Mouse (Mus musculus): ENCODE data around the gene Elp5. TPM values are rescaled to one million over a fixed set of nuclear protein-coding genes. Genes with fewer than 3 reads are reported as not detected.

Elp5 gene
- polyA plus RNA-seq, 1 experiment = 75.3 TPM

- no peaks in the 10 kb centered on the region for H3K27me3 ChIP-seq (ENCODE audit: control insufficient read depth, insufficient read depth, low read length)
- peaks cover 54% of the 10 kb centered on the region for H3K36me3 ChIP-seq (ENCODE audit: control insufficient read depth, insufficient read depth, low read length)
- WGBS = 96% methylated on average over 12 of the region's 12 CpGs
- peaks cover 15% of the 10 kb centered on the region for H3K4me1 ChIP-seq (replicated peaks; ENCODE audit: control insufficient read depth, insufficient read depth, low read length)
- H3K4me3 ChIP-seq (ENCODE audit: control insufficient read depth, insufficient read depth, low read length) = no peak overlapping the region
- TF ChIP-seq CTCF (IDR thresholded peaks at IDR 0.05; ENCODE audit: borderline replicate concordance, control insufficient read depth, extremely low read depth, insufficient read depth, low read length, poor library complexity) = no peak
- TF ChIP-seq POLR2A (IDR thresholded peaks at IDR 0.05; ENCODE audit: control insufficient read depth, extremely low read depth, insufficient read depth, low read length, poor library complexity) = no peak
- H3K27ac ChIP-seq (ENCODE audit: control insufficient read depth, insufficient read depth, low read length) = no peak overlapping the region
- DNase-seq = no peak
These were observed 28.2 kb upstream of the Elp5 start for GRCm38 (mm10) chr11:70010548-70010947.

- peaks cover 18% of the 10 kb centered on the region for H3K4me1 ChIP-seq (replicated peaks; ENCODE audit: control insufficient read depth, insufficient read depth, low read length)
- no peaks in the 10 kb centered on the region for H3K27me3 ChIP-seq (ENCODE audit: control insufficient read depth, insufficient read depth, low read length)
- no peak for DNase-seq
- H3K36me3 ChIP-seq (ENCODE audit: control insufficient read depth, insufficient read depth, low read length) = peaks cover 54% of the 10 kb centered on the region
- no peak for TF ChIP-seq CTCF (IDR thresholded peaks at IDR 0.05; ENCODE audit: borderline replicate concordance, control insufficient read depth, extremely low read depth, insufficient read depth, low read length, poor library complexity)
- TF ChIP-seq POLR2A (IDR thresholded peaks at IDR 0.05; ENCODE audit: control insufficient read depth, extremely low read depth, insufficient read depth, low read length, poor library complexity) = no peak
- H3K4me3 ChIP-seq (ENCODE audit: control insufficient read depth, insufficient read depth, low read length) = no peak overlapping the region
- WGBS = 95% methylated on average over 6 of the region's 6 CpGs
- no peak overlapping the region for H3K27ac ChIP-seq (ENCODE audit: control insufficient read depth, insufficient read depth, low read length)
These were observed 27.7 kb upstream of the Elp5 start for GRCm38 (mm10) chr11:70010033-70010432.

GRCm38 (mm10) chr11:70005521-70005920 lies 23.2 kb upstream of the Elp5 start:
- 37% methylated on average over 5 of the region's 5 CpGs for WGBS
- Histone ChIP-seq H3K27me3 (ENCODE audit: control insufficient read depth, insufficient read depth, low read length) (no peaks in the 10 kb centered on the region), H3K36me3 (ENCODE audit: control insufficient read depth, insufficient read depth, low read length) (peaks cover 43% of the 10 kb centered on the region)

GRCm38 (mm10) chr11:70002471-70002870 lies 20.2 kb upstream of the Elp5 start:
- peaks cover 31% of the 10 kb centered on the region for H3K36me3 ChIP-seq (ENCODE audit: control insufficient read depth, insufficient read depth, low read length)
- 95% methylated on average over 2 of the region's 2 CpGs for WGBS

More at GRCm38 (mm10) chr11:70005521-70005920, 23.2 kb upstream of the Elp5 start:
- peaks cover 17% of the 10 kb centered on the region for H3K4me1 ChIP-seq (replicated peaks; ENCODE audit: control insufficient read depth, insufficient read depth, low read length)
- TF ChIP-seq CTCF (IDR thresholded peaks at IDR 0.05; ENCODE audit: borderline replicate concordance, control insufficient read depth, extremely low read depth, insufficient read depth, low read length, poor library complexity) = peak; percentile 47; the same call in 1 of the 2 replicates
- no peak for TF ChIP-seq POLR2A (IDR thresholded peaks at IDR 0.05; ENCODE audit: control insufficient read depth, extremely low read depth, insufficient read depth, low read length, poor library complexity)
- H3K4me3 ChIP-seq (ENCODE audit: control insufficient read depth, insufficient read depth, low read length) = no peak overlapping the region
- no peak overlapping the region for H3K27ac ChIP-seq (ENCODE audit: control insufficient read depth, insufficient read depth, low read length)
- DNase-seq = peak; percentile 53

GRCm38 (mm10) chr11:70001865-70002264 lies 19.5 kb upstream of the Elp5 start:
- Histone ChIP-seq H3K4me1 (replicated peaks; ENCODE audit: control insufficient read depth, insufficient read depth, low read length) (peaks cover 24% of the 10 kb centered on the region), H3K36me3 (ENCODE audit: control insufficient read depth, insufficient read depth, low read length) (peaks cover 25% of the 10 kb centered on the region), H3K27me3 (ENCODE audit: control insufficient read depth, insufficient read depth, low read length) (no peaks in the 10 kb centered on the region)

More at GRCm38 (mm10) chr11:70002471-70002870, 20.2 kb upstream of the Elp5 start:
- DNase-seq = no peak
- Histone ChIP-seq H3K4me1 (replicated peaks; ENCODE audit: control insufficient read depth, insufficient read depth, low read length) (peaks cover 22% of the 10 kb centered on the region), H3K27ac (ENCODE audit: control insufficient read depth, insufficient read depth, low read length) (no peak overlapping the region), H3K4me3 (ENCODE audit: control insufficient read depth, insufficient read depth, low read length) (no peak overlapping the region), H3K27me3 (ENCODE audit: control insufficient read depth, insufficient read depth, low read length) (no peaks in the 10 kb centered on the region)
- TF ChIP-seq CTCF (IDR thresholded peaks at IDR 0.05; ENCODE audit: borderline replicate concordance, control insufficient read depth, extremely low read depth, insufficient read depth, low read length, poor library complexity) (no peak), POLR2A (IDR thresholded peaks at IDR 0.05; ENCODE audit: control insufficient read depth, extremely low read depth, insufficient read depth, low read length, poor library complexity) (no peak)

GRCm38 (mm10) chr11:70001159-70001558 lies 18.8 kb upstream of the Elp5 start:
- Histone ChIP-seq H3K36me3 (ENCODE audit: control insufficient read depth, insufficient read depth, low read length) (peaks cover 21% of the 10 kb centered on the region), H3K4me3 (ENCODE audit: control insufficient read depth, insufficient read depth, low read length) (peak overlapping the region; percentile 59), H3K27me3 (ENCODE audit: control insufficient read depth, insufficient read depth, low read length) (no peaks in the 10 kb centered on the region), H3K4me1 (replicated peaks; ENCODE audit: control insufficient read depth, insufficient read depth, low read length) (peaks cover 22% of the 10 kb centered on the region), H3K27ac (ENCODE audit: control insufficient read depth, insufficient read depth, low read length) (no peak overlapping the region)
- TF ChIP-seq POLR2A (IDR thresholded peaks at IDR 0.05; ENCODE audit: control insufficient read depth, extremely low read depth, insufficient read depth, low read length, poor library complexity) = no peak
- TF ChIP-seq CTCF (IDR thresholded peaks at IDR 0.05; ENCODE audit: borderline replicate concordance, control insufficient read depth, extremely low read depth, insufficient read depth, low read length, poor library complexity) = no peak
- DNase-seq = no peak
- 17% methylated on average over 8 of the region's 8 CpGs for WGBS

More at GRCm38 (mm10) chr11:70001865-70002264, 19.5 kb upstream of the Elp5 start:
- Histone ChIP-seq H3K27ac (ENCODE audit: control insufficient read depth, insufficient read depth, low read length) (no peak overlapping the region), H3K4me3 (ENCODE audit: control insufficient read depth, insufficient read depth, low read length) (no peak overlapping the region)
- TF ChIP-seq POLR2A (IDR thresholded peaks at IDR 0.05; ENCODE audit: control insufficient read depth, extremely low read depth, insufficient read depth, low read length, poor library complexity) (no peak), CTCF (IDR thresholded peaks at IDR 0.05; ENCODE audit: borderline replicate concordance, control insufficient read depth, extremely low read depth, insufficient read depth, low read length, poor library complexity) (no peak)
- peak; percentile 63 for DNase-seq
